Mouse (Mus musculus) B cell, adult 62 days (primary cell): ENCODE data around the gene Gas2l3. TPM values are rescaled to one million over a fixed set of nuclear protein-coding genes. Genes with fewer than 3 reads are reported as not detected.

Experiments used
- total RNA-seq: library from RNA; stranded (reverse); gene quantifications from 4 replicates; pipeline ENCODE4 v1.2.4, GENCODE M21; 2023

The Gas2l3 gene
- total RNA-seq: 1.6 to 3.0 TPM (median 2.2 TPM) in 4 replicates

GRCm38 (mm10) chr10:89443623-89444151 lies at the start of gene Gas2l3:
Gene Gas2l3 (minus strand): TSS chr10:89443967.

Other genes with a start within 250 kb of the Gas2l3 start
- not detected in 4 replicates for gene Ano4, start 99.2 kb downstream of the Gas2l3 start, total RNA-seq
- gene Nr1h4, start 89.6 kb upstream of the Gas2l3 start, total RNA-seq: not detected in 4 replicates
- gene Slc17a8, start 177.3 kb upstream of the Gas2l3 start, total RNA-seq: 0.17 TPM in 1 of 4 replicates, not detected in the others
- 34.4 to 39.5 TPM (median 36.2 TPM) in 4 replicates for gene Scyl2, start 242.3 kb upstream of the Gas2l3 start, total RNA-seq